Mouse (Mus musculus): Measurements from ENCODE around the gene Hoxb7. TPM values are rescaled to one million over a fixed set of nuclear protein-coding genes. Genes with fewer than 3 reads are reported as not detected.

Hoxb7 gene
- polyA plus RNA-seq, 1 experiment from 2014 or later = not detected

- Histone ChIP-seq H3K4me3 (ENCODE audit: control insufficient read depth in 1 of 2, insufficient read depth in 1 of 2, low read depth in 1 of 2, low read length in 2 of 2) (peak overlapping the region in 1 of 2 experiments; percentile 29; a peak in 2 of 4 replicates), H3K9ac (ENCODE audit: low read length) (no peak overlapping the region), H3K27ac (replicated peaks in 1 of 2; ENCODE audit: control insufficient read depth in 1 of 2, insufficient read depth in 1 of 2, low read depth in 2 of 2, low read length in 2 of 2) (no peak overlapping the region), H3K4me2 (ENCODE audit: low read length) (peak overlapping the region; percentile 48), H3K9me3 (ENCODE audit: control insufficient read depth, low read length) (no peaks in the 10 kb centered on the region), H3K27me3 (ENCODE audit: control insufficient read depth, insufficient read depth, low read length) (peaks cover 100% of the 10 kb centered on the region), H3K36me3 (ENCODE audit: control insufficient read depth, insufficient read depth, low read length) (no peaks in the 10 kb centered on the region), H3K4me1 (ENCODE audit: control insufficient read depth in 2 of 2, insufficient read depth in 2 of 2, low read length in 2 of 2) (peaks cover 0 to 11% of the 10 kb centered on the region in 2 experiments; a peak in 2 of 4 replicates)
- under 1% methylated on average over 52 of the region's 52 CpGs for WGBS
- no peak for ATAC-seq (ENCODE audit: insufficient number of reproducible peaks, insufficient read depth, low FRiP score, low read depth)
Observed at GRCm38 (mm10) chr11:96271541-96272011, 14.8 kb upstream of the Hoxb7 start.

GRCm38 (mm10) chr11:96272024-96272921 is 14.2 kb upstream of the Hoxb7 start:
- ATAC-seq (ENCODE audit: insufficient number of reproducible peaks, insufficient read depth, low FRiP score, low read depth) = no peak
- H3K36me3 ChIP-seq (ENCODE audit: control insufficient read depth, insufficient read depth, low read length) = no peaks in the 10 kb centered on the region
- H3K9ac ChIP-seq (ENCODE audit: low read length) = no peak overlapping the region
- under 1% methylated on average over 57 of the region's 58 CpGs for WGBS
- peaks cover 0 to 11% of the 10 kb centered on the region in 2 experiments; a peak in 2 of 4 replicates for H3K4me1 ChIP-seq (ENCODE audit: control insufficient read depth in 2 of 2, insufficient read depth in 2 of 2, low read length in 2 of 2)
- peak overlapping the region; percentile 48 for H3K4me2 ChIP-seq (ENCODE audit: low read length)
- H3K9me3 ChIP-seq (ENCODE audit: control insufficient read depth, low read length) = no peaks in the 10 kb centered on the region
- H3K4me3 ChIP-seq (ENCODE audit: control insufficient read depth in 1 of 2, insufficient read depth in 1 of 2, low read depth in 1 of 2, low read length in 2 of 2) = peak overlapping the region in 1 of 2 experiments; percentile 29; a peak in 2 of 4 replicates
- H3K27ac ChIP-seq (replicated peaks in 1 of 2; ENCODE audit: control insufficient read depth in 1 of 2, insufficient read depth in 1 of 2, low read depth in 2 of 2, low read length in 2 of 2) = no peak overlapping the region
- peaks cover 100% of the 10 kb centered on the region for H3K27me3 ChIP-seq (ENCODE audit: control insufficient read depth, insufficient read depth, low read length)

GRCm38 (mm10) chr11:96274428-96274827 is 12.0 kb upstream of the Hoxb7 start:
- 4% methylated on average over 10 of the region's 10 CpGs for WGBS
- H3K4me2 ChIP-seq (ENCODE audit: low read length) = no peak overlapping the region
- no peak for ATAC-seq (ENCODE audit: insufficient number of reproducible peaks, insufficient read depth, low FRiP score, low read depth)
- H3K27ac ChIP-seq (replicated peaks in 1 of 2; ENCODE audit: control insufficient read depth in 1 of 2, insufficient read depth in 1 of 2, low read depth in 2 of 2, low read length in 2 of 2) = no peak overlapping the region
- peaks cover 100% of the 10 kb centered on the region for H3K27me3 ChIP-seq (ENCODE audit: control insufficient read depth, insufficient read depth, low read length)
- no peak overlapping the region for H3K9ac ChIP-seq (ENCODE audit: low read length)
- no peaks in the 10 kb centered on the region for H3K36me3 ChIP-seq (ENCODE audit: control insufficient read depth, insufficient read depth, low read length)
- H3K4me3 ChIP-seq (ENCODE audit: control insufficient read depth in 1 of 2, insufficient read depth in 1 of 2, low read depth in 1 of 2, low read length in 2 of 2) = no peak overlapping the region
- H3K9me3 ChIP-seq (ENCODE audit: control insufficient read depth, low read length) = no peaks in the 10 kb centered on the region
- H3K4me1 ChIP-seq (ENCODE audit: control insufficient read depth in 2 of 2, insufficient read depth in 2 of 2, low read length in 2 of 2) = peaks cover 0 to 11% of the 10 kb centered on the region in 2 experiments; a peak in 2 of 4 replicates

- Histone ChIP-seq H3K4me1 (ENCODE audit: control insufficient read depth in 2 of 2, insufficient read depth in 2 of 2, low read length in 2 of 2) (peaks cover 0 to 11% of the 10 kb centered on the region in 2 experiments; a peak in 2 of 4 replicates), H3K27me3 (ENCODE audit: control insufficient read depth, insufficient read depth, low read length) (peaks cover 100% of the 10 kb centered on the region), H3K9me3 (ENCODE audit: control insufficient read depth, low read length) (no peaks in the 10 kb centered on the region), H3K9ac (ENCODE audit: low read length) (no peak overlapping the region), H3K4me2 (ENCODE audit: low read length) (no peak overlapping the region), H3K36me3 (ENCODE audit: control insufficient read depth, insufficient read depth, low read length) (no peaks in the 10 kb centered on the region), H3K4me3 (ENCODE audit: control insufficient read depth in 1 of 2, insufficient read depth in 1 of 2, low read depth in 1 of 2, low read length in 2 of 2) (no peak overlapping the region), H3K27ac (replicated peaks in 1 of 2; ENCODE audit: control insufficient read depth in 1 of 2, insufficient read depth in 1 of 2, low read depth in 2 of 2, low read length in 2 of 2) (no peak overlapping the region)
- 13% methylated on average over 4 of the region's 4 CpGs for WGBS
- ATAC-seq (ENCODE audit: insufficient number of reproducible peaks, insufficient read depth, low FRiP score, low read depth) = no peak
Observed at GRCm38 (mm10) chr11:96275896-96276295, 10.5 kb upstream of the Hoxb7 start.

GRCm38 (mm10) chr11:96277151-96278044 is 9.0 kb upstream of the Hoxb7 start:
- Histone ChIP-seq H3K4me3 (ENCODE audit: control insufficient read depth in 1 of 2, insufficient read depth in 1 of 2, low read depth in 1 of 2, low read length in 2 of 2) (no peak overlapping the region), H3K36me3 (ENCODE audit: control insufficient read depth, insufficient read depth, low read length) (no peaks in the 10 kb centered on the region), H3K9me3 (ENCODE audit: control insufficient read depth, low read length) (no peaks in the 10 kb centered on the region), H3K27ac (replicated peaks in 1 of 2; ENCODE audit: control insufficient read depth in 1 of 2, insufficient read depth in 1 of 2, low read depth in 2 of 2, low read length in 2 of 2) (no peak overlapping the region), H3K27me3 (ENCODE audit: control insufficient read depth, insufficient read depth, low read length) (peaks cover 99% of the 10 kb centered on the region), H3K4me2 (ENCODE audit: low read length) (no peak overlapping the region), H3K9ac (ENCODE audit: low read length) (no peak overlapping the region), H3K4me1 (ENCODE audit: control insufficient read depth in 2 of 2, insufficient read depth in 2 of 2, low read length in 2 of 2) (0 out of 4 replicates have a peak, but pooled peaks cover 0 to under 1% of the 10 kb centered on the region in 2 experiments)
- ATAC-seq (ENCODE audit: insufficient number of reproducible peaks, insufficient read depth, low FRiP score, low read depth) = no peak
- WGBS = 2% methylated on average over 35 of the region's 35 CpGs

- 18% methylated on average over 11 of the region's 14 CpGs for WGBS
- Histone ChIP-seq H3K4me2 (ENCODE audit: low read length) (no peak overlapping the region), H3K27me3 (ENCODE audit: control insufficient read depth, insufficient read depth, low read length) (peaks cover 99% of the 10 kb centered on the region)
Observed at GRCm38 (mm10) chr11:96278324-96278723, 8.1 kb upstream of the Hoxb7 start.

GRCm38 (mm10) chr11:96278773-96279172 is 7.7 kb upstream of the Hoxb7 start:
- Histone ChIP-seq H3K4me2 (ENCODE audit: low read length) (no peak overlapping the region), H3K4me1 (ENCODE audit: control insufficient read depth in 2 of 2, insufficient read depth in 2 of 2, low read length in 2 of 2) (0 out of 4 replicates have a peak, but pooled peaks cover 0 to 2% of the 10 kb centered on the region in 2 experiments), H3K4me3 (ENCODE audit: control insufficient read depth in 1 of 2, insufficient read depth in 1 of 2, low read depth in 1 of 2, low read length in 2 of 2) (no peak overlapping the region), H3K36me3 (ENCODE audit: control insufficient read depth, insufficient read depth, low read length) (no peaks in the 10 kb centered on the region), H3K9me3 (ENCODE audit: control insufficient read depth, low read length) (no peaks in the 10 kb centered on the region), H3K27me3 (ENCODE audit: control insufficient read depth, insufficient read depth, low read length) (peaks cover 99% of the 10 kb centered on the region), H3K9ac (ENCODE audit: low read length) (no peak overlapping the region), H3K27ac (replicated peaks in 1 of 2; ENCODE audit: control insufficient read depth in 1 of 2, insufficient read depth in 1 of 2, low read depth in 2 of 2, low read length in 2 of 2) (no peak overlapping the region)
- ATAC-seq (ENCODE audit: insufficient number of reproducible peaks, insufficient read depth, low FRiP score, low read depth) = no peak
- WGBS = 1% methylated on average over 9 of the region's 9 CpGs

More at GRCm38 (mm10) chr11:96278324-96278723, 8.1 kb upstream of the Hoxb7 start:
- H3K9me3 ChIP-seq (ENCODE audit: control insufficient read depth, low read length) = no peaks in the 10 kb centered on the region
- no peak for ATAC-seq (ENCODE audit: insufficient number of reproducible peaks, insufficient read depth, low FRiP score, low read depth)
- H3K27ac ChIP-seq (replicated peaks in 1 of 2; ENCODE audit: control insufficient read depth in 1 of 2, insufficient read depth in 1 of 2, low read depth in 2 of 2, low read length in 2 of 2) = no peak overlapping the region
- H3K36me3 ChIP-seq (ENCODE audit: control insufficient read depth, insufficient read depth, low read length) = no peaks in the 10 kb centered on the region
- no peak overlapping the region for H3K9ac ChIP-seq (ENCODE audit: low read length)
- H3K4me3 ChIP-seq (ENCODE audit: control insufficient read depth in 1 of 2, insufficient read depth in 1 of 2, low read depth in 1 of 2, low read length in 2 of 2) = no peak overlapping the region
- no peaks in the 10 kb centered on the region for H3K4me1 ChIP-seq (ENCODE audit: control insufficient read depth in 2 of 2, insufficient read depth in 2 of 2, low read length in 2 of 2)

Data from heart, embryonic 14.5 days (tissue).